Mouse (Mus musculus) neural tube, embryonic 12.5 days (tissue): ENCODE results near the gene Gm21987. TPM values are rescaled to one million over a fixed set of nuclear protein-coding genes. Genes with fewer than 3 reads are reported as not detected.

Source experiments
- ATAC-seq: fragments of 200-750 bp; cut with Nextera tagmentation; 2 replicates; pipeline ENCODE4 v1.8.0; 2017; ENCODE audit warnings: low read depth, mild to moderate bottlenecking, moderate TSS enrichment, moderate library complexity; ENCODE audit not compliant: low FRiP score
- H3K27ac ChIP-seq: fragments of 300-500 bp; sonication (generic); 2 replicates; pipeline ENCODE4 v1.5.1; 2016
- H3K27me3 ChIP-seq: fragments of 300-500 bp; sonication (generic); replicated peaks from 2 replicates; pipeline ENCODE4 v1.6.1; 2016; ENCODE audit warnings: mild to moderate bottlenecking
- H3K36me3 ChIP-seq: fragments of 300-500 bp; sonication (generic); 2 replicates; pipeline ENCODE4 v1.6.1; 2016; ENCODE audit warnings: mild to moderate bottlenecking
- H3K4me1 ChIP-seq: fragments of 300-500 bp; sonication (generic); 2 replicates; pipeline ENCODE4 v1.6.1; 2016
- H3K4me2 ChIP-seq: fragments of 300-500 bp; sonication (generic); replicated peaks from 2 replicates; pipeline ENCODE4 v1.6.1; 2016; ENCODE audit warnings: mild to moderate bottlenecking
- H3K4me3 ChIP-seq: fragments of 300-500 bp; sonication (generic); 2 replicates; pipeline ENCODE4 v1.5.1; 2016
- H3K9ac ChIP-seq: fragments of 300-500 bp; sonication (generic); 2 replicates; pipeline ENCODE4 v1.6.1; 2016; ENCODE audit warnings: mild to moderate bottlenecking
- H3K9me3 ChIP-seq: fragments of 300-500 bp; sonication (generic); 2 replicates; pipeline ENCODE4 v1.6.1; 2016; ENCODE audit warnings: mild to moderate bottlenecking
- WGBS: fragments of 180-500 bp; shearing (Covaris S2); methylation state at CpG from one replicate; pipeline ENCODE4 v1.1.7; 2016; 5-methylcytosine and 5-hydroxymethylcytosine counted together
- polyA plus RNA-seq: library from polyadenylated mRNA; unstranded; fragments of >200 nt; fragmentation: Nextera tagmentation; extraction: Ambion mirVana; gene quantifications from 2 replicates; pipeline ENCODE4 v1.2.1, GENCODE M21; 2016

Gm21987 gene
- polyA plus RNA-seq, 1 experiment from 2014 or later: not detected

GRCm38 (mm10) chr16:38365390-38365789 lies 18.6 kb downstream of the Gm21987 start:
- Histone ChIP-seq H3K4me1 (0 out of 2 replicates have a peak, but pooled peaks cover under 1% of the 10 kb centered on the region), H3K9ac (no peak overlapping the region), H3K27ac (no peak overlapping the region), H3K27me3 (no peaks in the 10 kb centered on the region), H3K4me3 (no peak overlapping the region), H3K4me2 (no peak overlapping the region), H3K9me3 (no peaks in the 10 kb centered on the region), H3K36me3 (no peaks in the 10 kb centered on the region)
- 91% methylated on average over 10 of the region's 10 CpGs for WGBS
- no peak for ATAC-seq

GRCm38 (mm10) chr16:38366231-38366630 lies 19.4 kb downstream of the Gm21987 start:
- H3K4me3 ChIP-seq: no peak overlapping the region
- ATAC-seq: no peak
- H3K9me3 ChIP-seq: no peaks in the 10 kb centered on the region
- no peak overlapping the region for H3K9ac ChIP-seq
- no peaks in the 10 kb centered on the region for H3K36me3 ChIP-seq
- no peak overlapping the region for H3K4me2 ChIP-seq
- 93% methylated on average over 4 of the region's 4 CpGs for WGBS
- H3K27ac ChIP-seq: no peak overlapping the region
- H3K4me1 ChIP-seq: no peaks in the 10 kb centered on the region
- H3K27me3 ChIP-seq: no peaks in the 10 kb centered on the region

- H3K9ac ChIP-seq: no peak overlapping the region
- H3K4me2 ChIP-seq: no peak overlapping the region
- WGBS: 70% methylated on average over 10 of the region's 10 CpGs
- no peak for ATAC-seq
- H3K4me1 ChIP-seq: no peaks in the 10 kb centered on the region
- H3K27me3 ChIP-seq: no peaks in the 10 kb centered on the region
- H3K9me3 ChIP-seq: no peaks in the 10 kb centered on the region
- no peaks in the 10 kb centered on the region for H3K36me3 ChIP-seq
- no peak overlapping the region for H3K27ac ChIP-seq
- no peak overlapping the region for H3K4me3 ChIP-seq
Observed at GRCm38 (mm10) chr16:38368336-38368735, 21.5 kb downstream of the Gm21987 start.

- Histone ChIP-seq H3K9ac (no peak overlapping the region), H3K4me3 (no peak overlapping the region), H3K4me1 (no peaks in the 10 kb centered on the region), H3K4me2 (no peak overlapping the region), H3K27me3 (no peaks in the 10 kb centered on the region), H3K27ac (no peak overlapping the region), H3K9me3 (no peaks in the 10 kb centered on the region), H3K36me3 (no peaks in the 10 kb centered on the region)
- 86% methylated on average over 7 of the region's 7 CpGs for WGBS
- no peak for ATAC-seq
Observed at GRCm38 (mm10) chr16:38369000-38369399, 22.2 kb downstream of the Gm21987 start.

- WGBS: 87% methylated on average over 8 of the region's 8 CpGs
- H3K4me1 ChIP-seq: no peaks in the 10 kb centered on the region
- H3K9me3 ChIP-seq: no peaks in the 10 kb centered on the region
- H3K4me3 ChIP-seq: no peak overlapping the region
- H3K9ac ChIP-seq: no peak overlapping the region
- no peak overlapping the region for H3K27ac ChIP-seq
- no peak for ATAC-seq
- H3K27me3 ChIP-seq: no peaks in the 10 kb centered on the region
- no peak overlapping the region for H3K4me2 ChIP-seq
- H3K36me3 ChIP-seq: no peaks in the 10 kb centered on the region
Observed at GRCm38 (mm10) chr16:38369431-38369830, 22.6 kb downstream of the Gm21987 start.

- no peak for ATAC-seq
- Histone ChIP-seq H3K27me3 (no peaks in the 10 kb centered on the region), H3K9me3 (no peaks in the 10 kb centered on the region), H3K4me1 (no peaks in the 10 kb centered on the region), H3K27ac (no peak overlapping the region), H3K4me3 (no peak overlapping the region), H3K9ac (no peak overlapping the region), H3K4me2 (no peak overlapping the region), H3K36me3 (no peaks in the 10 kb centered on the region)
- 86% methylated on average over 4 of the region's 4 CpGs for WGBS
Observed at GRCm38 (mm10) chr16:38369992-38370484, 23.2 kb downstream of the Gm21987 start.

- Histone ChIP-seq H3K4me2 (no peak overlapping the region), H3K36me3 (no peaks in the 10 kb centered on the region), H3K9me3 (no peaks in the 10 kb centered on the region), H3K27ac (no peak overlapping the region), H3K27me3 (no peaks in the 10 kb centered on the region), H3K4me3 (no peak overlapping the region), H3K4me1 (no peaks in the 10 kb centered on the region), H3K9ac (no peak overlapping the region)
- 85% methylated on average over 8 of the region's 8 CpGs for WGBS
- ATAC-seq: no peak
Observed at GRCm38 (mm10) chr16:38370633-38371374, 24.0 kb downstream of the Gm21987 start.

GRCm38 (mm10) chr16:38371705-38372296 lies 25.0 kb downstream of the Gm21987 start:
- Histone ChIP-seq H3K27ac (no peak overlapping the region), H3K4me2 (no peak overlapping the region), H3K4me1 (peaks cover 6% of the 10 kb centered on the region; the same call in 1 of the 2 replicates), H3K9me3 (no peaks in the 10 kb centered on the region), H3K27me3 (no peaks in the 10 kb centered on the region), H3K36me3 (no peaks in the 10 kb centered on the region), H3K9ac (no peak overlapping the region), H3K4me3 (no peak overlapping the region)
- ATAC-seq: no peak
- 88% methylated on average over 15 of the region's 15 CpGs for WGBS

- Histone ChIP-seq H3K36me3 (no peaks in the 10 kb centered on the region), H3K27ac (no peak overlapping the region), H3K4me1 (peaks cover 6% of the 10 kb centered on the region; the same call in 1 of the 2 replicates), H3K27me3 (no peaks in the 10 kb centered on the region), H3K9me3 (no peaks in the 10 kb centered on the region), H3K4me3 (no peak overlapping the region), H3K9ac (no peak overlapping the region), H3K4me2 (no peak overlapping the region)
- ATAC-seq: no peak
- 86% methylated on average over 4 of the region's 4 CpGs for WGBS
Observed at GRCm38 (mm10) chr16:38372876-38373275, 26.0 kb downstream of the Gm21987 start.

GRCm38 (mm10) chr16:38373439-38373838 lies 26.6 kb downstream of the Gm21987 start:
- Histone ChIP-seq H3K27me3 (no peaks in the 10 kb centered on the region), H3K4me1 (peaks cover 6% of the 10 kb centered on the region; the same call in 1 of the 2 replicates), H3K9ac (no peak overlapping the region), H3K4me3 (no peak overlapping the region), H3K27ac (no peak overlapping the region), H3K36me3 (no peaks in the 10 kb centered on the region), H3K9me3 (no peaks in the 10 kb centered on the region), H3K4me2 (no peak overlapping the region)
- ATAC-seq: no peak
- 86% methylated on average over 10 of the region's 10 CpGs for WGBS

- H3K4me1 ChIP-seq: peaks cover 6% of the 10 kb centered on the region; the same call in 1 of the 2 replicates
- no peak overlapping the region for H3K9ac ChIP-seq
- H3K36me3 ChIP-seq: no peaks in the 10 kb centered on the region
- no peak for ATAC-seq
- 0 out of 2 replicates have a peak overlapping the region, but pooled peaks have one; percentile 9 for H3K4me2 ChIP-seq
- WGBS: 89% methylated on average over 16 of the region's 16 CpGs
- H3K4me3 ChIP-seq: no peak overlapping the region
- no peaks in the 10 kb centered on the region for H3K27me3 ChIP-seq
- no peaks in the 10 kb centered on the region for H3K9me3 ChIP-seq
- no peak overlapping the region for H3K27ac ChIP-seq
Observed at GRCm38 (mm10) chr16:38373941-38374340, 27.1 kb downstream of the Gm21987 start.

GRCm38 (mm10) chr16:38374379-38375140 lies 27.7 kb downstream of the Gm21987 start:
- Histone ChIP-seq H3K4me3 (no peak overlapping the region), H3K27me3 (no peaks in the 10 kb centered on the region), H3K27ac (no peak overlapping the region), H3K9ac (no peak overlapping the region), H3K9me3 (no peaks in the 10 kb centered on the region), H3K36me3 (no peaks in the 10 kb centered on the region), H3K4me1 (peaks cover 6% of the 10 kb centered on the region; the same call in 1 of the 2 replicates), H3K4me2 (0 out of 2 replicates have a peak overlapping the region, but pooled peaks have one; percentile 9)
- WGBS: 84% methylated on average over 10 of the region's 10 CpGs
- ATAC-seq: no peak
